Mouse (Mus musculus) fibroblast of lung, adult 2 months (primary cell): ENCODE data around the gene Gm9918.
A peak's percentile ranks its signal among the peaks of the same experiment; 100 is the strongest.

Source experiments
- DNase-seq: peaks from one replicate; pipeline ENCODE4 v3.0.0-alpha.2; 2011; ENCODE audit warnings: low read depth

Gene Gm9918

DNA sequence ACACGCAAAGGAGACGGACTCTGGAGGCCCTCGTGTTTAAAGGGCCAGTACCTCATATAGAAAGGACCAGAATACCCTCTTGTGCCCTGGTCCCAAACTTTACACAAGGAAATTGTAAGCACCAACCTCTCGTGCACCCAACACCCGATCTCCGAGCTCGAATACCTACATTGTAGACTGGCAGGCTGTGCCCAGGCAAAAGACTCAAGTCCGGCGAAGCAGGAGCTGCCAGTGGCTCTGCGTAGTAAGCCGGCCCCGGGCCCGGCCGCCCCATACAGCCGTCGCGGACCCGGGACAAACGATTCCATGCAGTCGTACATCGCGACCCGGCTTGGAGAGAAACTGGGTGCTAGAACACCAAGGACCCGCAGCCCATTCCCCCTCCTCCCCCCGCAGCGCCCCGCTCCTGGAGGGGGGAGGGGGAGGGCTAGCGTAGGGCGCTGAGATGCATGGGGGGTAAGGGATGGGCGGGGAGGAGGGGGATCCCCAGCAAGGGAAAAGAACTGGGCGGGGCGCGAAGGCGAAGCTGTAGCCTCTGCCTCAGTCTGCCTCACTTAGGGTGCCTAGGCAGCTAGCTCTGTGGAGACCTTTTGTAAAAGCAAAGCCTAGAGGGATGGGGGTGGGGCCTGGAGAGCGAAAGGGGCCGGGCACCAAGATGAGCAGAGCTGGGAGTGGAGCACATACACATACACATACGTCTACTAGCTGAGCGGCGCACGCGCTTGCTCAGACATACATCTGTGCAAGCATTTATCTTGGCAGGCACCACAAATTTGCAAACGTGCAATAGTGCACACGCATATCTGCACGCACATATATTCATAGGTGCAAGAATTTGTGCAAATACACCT, 24.2 kb upstream of the Gm9918 start:
- no peak for DNase-seq

DNA sequence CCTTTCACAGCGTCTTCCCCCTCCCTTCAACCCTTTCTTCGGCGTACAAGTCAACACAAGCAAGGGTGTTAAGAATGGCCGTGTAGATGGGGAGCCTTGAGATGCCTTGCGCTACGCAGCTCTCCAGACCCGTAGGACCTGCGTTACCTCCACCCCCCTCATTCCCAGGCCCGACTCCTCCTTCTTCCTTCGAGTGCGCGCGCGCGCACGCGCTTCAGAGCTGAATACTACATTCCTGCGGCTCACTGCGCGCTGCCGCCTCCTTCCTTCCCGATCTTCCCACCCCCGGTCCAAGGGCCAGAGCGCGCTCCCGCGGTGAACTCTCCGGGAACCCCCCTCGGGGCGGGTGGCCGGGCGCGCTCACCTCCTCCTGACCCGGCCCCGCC, 23.5 kb upstream of the Gm9918 start:
- DNase-seq = peak; percentile 87

DNA sequence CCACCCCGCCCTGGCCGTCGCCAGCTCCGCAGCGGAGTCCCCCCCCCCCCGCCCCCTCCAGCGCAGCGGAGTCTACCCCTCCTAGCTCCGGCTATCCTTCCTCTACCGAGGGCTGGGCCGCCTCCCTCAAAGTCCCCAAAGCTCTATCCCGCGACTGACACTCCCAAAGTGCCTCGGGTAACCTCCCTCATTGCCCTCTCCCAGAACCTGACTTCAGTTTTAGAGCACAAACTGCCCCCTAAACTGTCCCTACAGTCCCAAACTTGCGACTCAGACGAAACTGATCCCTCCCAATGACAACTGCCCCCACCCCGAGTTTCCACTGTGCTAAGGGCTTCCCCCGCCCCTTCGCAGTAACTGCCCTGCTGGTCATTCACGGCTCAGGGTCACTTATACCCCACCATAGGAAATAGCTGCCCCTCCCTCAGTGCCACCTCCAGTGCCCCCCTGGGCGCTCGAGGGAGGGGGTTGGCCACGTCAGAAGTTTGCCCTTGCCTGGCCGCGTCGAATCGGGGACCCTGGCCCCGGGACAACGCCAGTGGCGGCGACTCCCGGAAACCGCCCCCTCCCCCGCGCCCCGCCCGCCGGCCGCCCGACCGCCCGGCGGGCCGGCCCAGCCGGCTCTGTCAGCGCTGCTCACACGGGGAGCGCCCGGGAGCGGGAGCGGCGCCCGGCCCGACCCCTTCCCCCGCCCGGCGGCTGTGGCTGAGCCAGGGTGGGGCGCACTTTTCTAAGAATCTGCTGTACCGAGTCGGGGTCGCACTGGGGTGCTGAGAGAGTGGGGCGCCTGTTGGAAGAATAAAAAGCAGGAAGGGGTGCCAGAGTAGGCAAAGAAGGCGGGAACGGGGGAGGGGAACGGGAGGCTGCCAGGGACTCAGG, 22.9 kb upstream of the Gm9918 start:
- DNase-seq = no peak

DNA sequence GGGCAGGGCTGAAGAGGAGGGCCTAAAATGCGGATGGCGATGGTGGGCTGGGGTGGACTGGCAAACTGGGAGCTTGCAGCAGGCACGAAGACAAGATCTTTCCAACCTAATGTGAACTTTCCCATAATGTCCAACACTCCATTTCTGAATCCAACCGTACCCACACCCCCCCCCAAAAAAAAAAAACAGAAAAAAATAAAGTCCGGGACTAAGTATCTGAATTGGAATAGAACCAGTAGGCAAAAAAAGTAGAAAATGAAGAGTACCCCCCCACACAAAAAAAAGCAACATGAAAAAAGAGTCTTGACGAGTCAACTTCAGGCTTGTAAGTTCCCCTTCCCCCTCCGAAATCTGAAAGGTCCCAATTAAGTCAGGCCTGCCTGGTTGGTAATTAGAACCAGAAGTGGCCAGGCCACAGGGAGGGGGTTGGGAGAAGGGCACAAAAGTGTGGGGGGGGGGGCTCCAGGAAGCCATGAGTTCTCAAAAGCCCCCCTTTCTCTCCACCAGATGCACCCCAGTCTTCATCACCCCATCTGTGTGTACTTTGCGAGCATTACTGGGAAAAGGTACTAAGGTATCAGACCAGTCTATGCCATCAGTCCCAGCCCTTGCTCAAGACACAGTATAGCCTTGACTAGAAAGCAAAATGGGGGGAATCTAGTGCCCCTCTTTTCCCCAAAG, 22.1 kb upstream of the Gm9918 start:
- DNase-seq = no peak

DNA sequence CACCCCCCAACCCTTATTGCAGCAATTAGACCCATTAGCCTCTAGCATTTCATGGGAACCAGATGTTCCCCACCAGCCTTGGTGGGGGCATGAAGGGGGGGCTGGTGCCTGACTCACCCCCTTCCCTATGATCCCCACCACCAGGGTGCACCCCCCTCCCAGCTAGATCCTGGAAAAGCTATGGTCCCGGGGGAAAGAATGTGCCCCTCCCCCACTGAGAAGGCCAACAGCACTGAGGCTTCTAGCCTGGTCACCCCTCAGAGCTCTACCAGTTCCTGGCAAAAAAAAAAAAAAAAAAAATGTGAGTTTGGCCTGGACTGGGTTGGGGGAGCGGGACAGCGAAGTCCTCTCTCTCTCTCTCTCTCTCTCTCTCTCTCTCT, 21.6 kb upstream of the Gm9918 start:
- DNase-seq = no peak

DNA sequence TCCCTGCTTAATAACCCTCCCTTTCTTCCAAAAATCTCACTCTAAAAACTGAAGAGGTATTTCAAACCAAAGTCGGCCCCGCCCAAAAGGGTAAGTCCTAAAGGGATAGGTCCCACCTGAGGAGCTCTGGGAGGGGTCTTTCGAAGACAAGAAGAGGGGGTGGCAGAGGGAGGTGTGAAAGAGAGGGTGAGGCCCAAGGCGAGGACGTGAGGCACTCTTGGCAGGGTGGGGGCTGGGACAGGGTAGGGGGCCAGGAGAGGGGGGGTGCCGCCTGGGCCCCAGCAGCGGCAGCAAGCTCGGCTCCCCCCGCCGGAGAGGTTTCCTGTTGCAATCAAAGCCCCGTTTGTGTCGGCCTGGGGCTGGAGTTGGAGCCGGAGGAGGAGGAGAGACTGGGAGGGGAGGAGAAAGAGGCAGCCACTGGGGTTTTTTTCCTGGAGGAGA, 21.1 kb upstream of the Gm9918 start:
- DNase-seq = no peak

DNA sequence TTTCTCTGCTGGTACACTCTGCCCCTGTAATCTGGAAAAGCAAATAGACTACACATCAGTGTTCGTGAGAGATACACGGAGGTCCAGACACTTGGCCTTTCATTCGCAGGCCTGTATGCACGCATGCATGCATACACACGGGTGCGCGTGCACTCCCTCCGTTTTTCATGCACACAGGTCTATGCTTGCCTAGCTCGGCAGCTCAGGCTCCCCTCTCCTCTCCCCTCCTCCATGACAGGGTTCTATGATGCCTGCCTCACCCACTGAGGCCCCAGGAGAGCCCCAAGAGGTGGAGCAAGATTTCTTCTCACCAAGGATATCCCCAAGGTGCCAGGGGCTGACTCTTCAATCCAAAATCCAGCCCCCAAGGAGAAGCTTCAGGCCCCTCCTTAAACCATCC, 20.4 kb upstream of the Gm9918 start:
- DNase-seq = no peak

DNA sequence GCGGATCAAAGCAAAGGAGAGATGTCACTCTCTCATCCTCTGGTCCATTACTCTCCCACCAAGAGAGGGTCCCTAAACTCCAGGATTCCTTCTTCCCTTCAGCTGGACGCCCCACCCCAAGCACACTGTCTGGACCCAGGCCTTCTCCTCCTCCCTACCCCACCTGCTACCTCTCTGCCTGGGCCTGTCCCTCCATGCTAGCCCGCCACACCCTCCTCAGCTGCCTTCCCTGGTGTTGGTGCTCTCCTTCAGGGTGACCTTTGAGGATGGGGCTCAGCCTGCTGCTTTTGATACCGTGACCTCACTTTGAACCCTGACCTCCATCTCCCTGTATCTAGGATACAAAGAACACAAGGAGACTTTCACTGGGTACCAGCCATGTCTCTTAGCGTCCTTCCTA, 19.8 kb upstream of the Gm9918 start:
- DNase-seq = no peak

DNA sequence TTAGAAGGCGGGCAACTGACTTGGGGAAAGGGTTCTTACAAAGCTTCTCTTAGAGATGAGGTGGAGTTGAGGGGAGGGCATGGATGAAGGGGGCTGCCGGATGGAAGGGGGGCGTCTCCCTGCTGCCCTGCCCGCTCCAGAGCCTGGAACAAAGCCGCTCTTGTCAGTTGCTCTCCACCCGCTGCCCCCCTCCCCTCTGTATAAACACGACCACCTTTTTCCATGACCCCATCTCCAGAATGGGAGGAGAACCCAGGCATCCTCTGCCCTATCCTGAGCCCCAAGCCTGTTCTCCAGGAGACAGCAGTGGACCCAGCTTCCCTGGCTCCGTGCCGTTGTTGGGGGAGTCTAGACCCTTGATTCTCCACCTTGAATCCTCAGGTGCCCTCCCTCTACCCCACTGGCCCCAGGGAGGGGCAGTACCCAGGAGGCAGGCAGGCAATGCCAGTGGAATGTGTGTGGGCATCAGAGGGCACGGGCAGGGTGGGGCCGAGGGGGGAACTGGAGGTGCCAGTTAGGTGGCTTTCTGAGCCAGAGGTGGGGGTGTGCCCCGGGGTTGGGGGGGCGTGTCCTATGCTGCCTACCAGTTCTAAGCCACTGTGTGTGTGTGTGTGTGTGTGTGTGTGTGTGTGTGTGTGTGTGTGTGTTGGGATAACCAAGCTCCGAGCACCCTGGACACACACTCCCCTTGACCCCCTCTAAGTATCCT, 14.7 kb upstream of the Gm9918 start:
- no peak for DNase-seq

DNA sequence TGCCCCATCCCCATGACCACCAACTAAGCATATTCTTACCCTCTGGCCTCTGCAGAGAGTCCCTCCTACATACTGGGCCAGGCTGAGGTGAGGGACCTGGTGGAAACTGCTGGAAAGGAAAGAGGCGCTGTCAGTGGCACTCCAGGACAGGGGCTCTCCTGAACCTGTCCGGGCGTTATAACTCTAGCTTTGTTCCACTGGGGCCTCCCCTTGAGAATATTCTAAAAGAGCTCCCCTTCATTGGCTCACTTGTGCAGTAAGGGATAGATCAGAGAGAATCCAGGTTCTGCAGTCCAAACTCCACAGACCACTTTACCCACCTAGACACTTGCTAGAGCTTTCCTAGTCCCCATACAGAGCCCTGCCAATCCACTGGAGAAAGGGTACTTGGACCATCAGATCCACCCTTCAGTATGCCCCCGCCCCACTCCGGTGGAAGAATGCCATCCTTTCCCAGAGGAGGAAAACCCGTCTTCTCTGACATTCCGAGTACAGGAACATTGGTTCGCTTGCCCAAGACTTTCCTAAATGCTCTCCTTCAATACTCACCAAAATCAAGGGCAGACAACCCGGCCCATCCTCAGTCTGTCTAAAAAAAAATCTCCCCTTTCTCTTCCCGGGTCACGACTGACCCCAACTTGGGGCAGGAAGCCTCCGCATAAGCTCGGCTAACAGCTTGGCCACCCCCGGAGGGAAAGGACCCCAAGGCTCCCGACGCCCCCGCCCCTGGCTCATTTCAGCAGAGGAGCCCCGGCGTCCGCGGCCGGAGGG, 13.7 kb upstream of the Gm9918 start:
- DNase-seq = no peak

DNA sequence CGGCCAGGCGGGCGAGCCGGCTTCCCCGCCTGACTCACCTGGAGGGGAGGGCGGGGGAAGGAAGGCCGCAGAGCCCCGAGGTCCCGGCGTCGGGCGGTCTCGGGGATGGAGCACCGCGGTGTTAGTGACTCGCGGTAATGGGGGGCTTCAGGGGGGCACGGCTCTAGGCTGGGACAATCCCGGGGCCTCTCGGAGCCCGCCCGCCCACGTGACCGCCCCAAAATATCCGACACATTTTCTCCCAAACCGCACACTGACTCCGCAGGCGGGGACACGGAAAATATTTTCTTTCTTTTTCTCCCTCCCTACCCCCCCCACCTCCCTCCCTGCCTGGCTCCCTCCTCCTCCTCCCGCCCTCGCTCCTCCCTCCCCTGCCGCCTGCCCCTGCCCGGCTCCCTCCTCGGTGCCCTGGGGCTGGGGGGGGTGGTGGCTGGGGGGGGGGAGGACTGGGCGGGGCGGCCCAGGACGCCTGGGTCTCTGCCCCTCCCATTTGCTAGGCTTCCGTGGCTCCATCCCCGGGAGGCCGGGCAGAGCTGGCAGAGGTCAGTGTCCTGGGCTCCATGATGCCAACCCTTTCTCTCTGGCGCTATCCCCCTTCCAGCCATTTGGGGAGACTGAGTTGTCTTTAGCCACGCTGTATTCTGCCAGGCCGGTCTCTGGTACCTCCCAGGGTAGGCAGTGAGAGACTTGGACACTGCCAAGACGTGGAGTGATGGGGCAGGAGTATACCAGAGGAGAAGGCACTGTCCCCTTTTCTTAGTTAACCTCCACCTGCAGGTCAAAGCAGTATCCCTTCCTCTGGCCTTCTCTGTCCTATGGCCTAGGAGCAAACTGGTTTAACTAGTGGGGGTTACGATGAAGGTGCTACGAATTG, 12.9 kb upstream of the Gm9918 start, which contains the start of gene Rarg:
Rarg (minus strand) TSS at position 316 of the 874 bp plus-strand sequence.
- DNase-seq = no peak

DNA sequence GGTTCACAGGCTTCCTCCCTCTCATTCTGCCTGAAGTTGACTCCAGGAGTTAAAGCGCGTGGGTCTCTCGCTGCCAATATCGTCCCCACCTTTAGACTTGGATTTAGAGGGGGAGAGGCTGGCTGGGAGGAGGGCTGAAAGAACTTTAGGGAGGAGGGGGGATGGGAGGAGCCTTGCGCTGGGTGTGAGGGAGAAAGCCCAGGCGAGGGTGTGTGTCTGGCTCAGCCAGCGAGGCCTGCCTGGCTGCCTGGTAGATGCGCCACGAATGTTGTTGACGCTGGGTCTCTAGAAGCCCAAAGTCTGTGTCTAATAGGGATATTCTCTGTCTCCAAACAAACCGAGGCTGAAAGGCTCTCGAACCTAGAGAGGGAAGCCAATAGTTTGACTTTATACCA, 12.3 kb upstream of the Gm9918 start:
- no peak for DNase-seq

DNA sequence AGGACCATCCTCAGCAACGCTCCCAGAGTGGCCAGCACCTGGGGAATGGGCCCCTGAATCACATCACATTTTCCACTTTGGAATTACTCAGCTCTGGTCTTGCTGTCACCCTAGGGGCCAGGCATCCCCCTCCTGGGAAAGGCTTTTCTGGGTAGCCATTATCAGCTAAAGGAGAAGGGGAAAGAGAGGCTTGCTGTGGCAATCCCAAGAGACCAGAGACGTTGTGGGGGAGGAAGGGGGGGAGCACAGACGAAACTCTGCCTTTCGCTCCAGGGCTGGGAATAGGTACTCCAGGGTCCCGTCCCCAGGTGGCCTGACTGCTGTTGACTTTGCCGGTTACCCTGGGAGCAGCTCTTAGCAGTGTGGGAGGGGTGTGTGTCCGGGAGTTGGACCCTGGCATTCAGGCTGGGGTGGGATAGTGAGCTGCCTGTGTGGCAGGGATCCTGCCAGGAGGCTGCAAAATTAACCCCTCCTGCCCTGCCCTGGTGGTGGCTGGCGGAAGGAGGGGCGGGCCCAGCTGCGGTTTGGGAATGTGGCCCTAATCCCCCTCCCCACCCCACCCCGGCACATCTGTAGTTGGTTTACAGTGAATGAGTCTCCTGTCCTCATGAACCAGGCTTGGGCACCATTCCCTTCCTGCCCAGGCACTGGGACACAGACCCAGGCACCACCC, 11.6 kb upstream of the Gm9918 start:
- DNase-seq = no peak

DNA sequence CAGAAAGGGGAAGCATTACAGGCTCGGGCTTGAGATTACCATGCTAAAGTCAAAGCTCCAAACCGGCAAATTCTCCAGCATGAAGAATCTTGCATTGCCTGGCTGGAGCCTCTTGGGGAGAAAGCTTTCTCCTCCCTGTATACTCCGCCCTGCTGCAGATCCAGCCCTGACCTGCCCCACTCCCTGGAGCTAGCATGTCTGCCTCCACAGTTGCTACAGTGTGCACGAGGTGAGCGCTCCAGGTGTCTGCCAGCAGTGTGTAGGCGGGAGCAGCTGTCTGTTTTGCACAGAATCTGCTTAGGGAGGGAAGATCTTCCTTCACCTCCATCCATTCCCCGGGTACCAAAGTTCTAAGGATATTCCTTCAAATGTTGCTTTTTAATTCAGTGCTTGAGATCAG, 7.8 kb upstream of the Gm9918 start:
- DNase-seq = no peak

DNA sequence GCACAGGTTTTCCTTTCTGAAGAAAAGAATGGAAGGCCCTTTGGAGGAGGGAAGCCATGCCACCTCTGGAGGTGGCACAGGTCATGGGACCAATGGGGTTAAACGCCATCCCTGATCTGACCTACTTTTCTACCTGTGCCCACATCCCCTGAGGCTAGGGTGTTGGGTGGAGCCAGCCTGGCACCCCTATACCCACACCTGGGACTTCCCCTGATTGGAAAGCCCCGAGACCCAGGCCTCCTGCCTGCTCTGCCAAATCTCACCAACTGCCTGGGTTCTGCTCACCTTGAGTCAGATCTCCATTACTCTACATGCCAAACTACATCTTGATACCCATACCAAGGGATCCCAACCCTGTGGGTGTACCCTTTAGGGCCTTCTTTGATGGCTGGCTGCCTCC, 7.3 kb upstream of the Gm9918 start:
- DNase-seq = no peak

DNA sequence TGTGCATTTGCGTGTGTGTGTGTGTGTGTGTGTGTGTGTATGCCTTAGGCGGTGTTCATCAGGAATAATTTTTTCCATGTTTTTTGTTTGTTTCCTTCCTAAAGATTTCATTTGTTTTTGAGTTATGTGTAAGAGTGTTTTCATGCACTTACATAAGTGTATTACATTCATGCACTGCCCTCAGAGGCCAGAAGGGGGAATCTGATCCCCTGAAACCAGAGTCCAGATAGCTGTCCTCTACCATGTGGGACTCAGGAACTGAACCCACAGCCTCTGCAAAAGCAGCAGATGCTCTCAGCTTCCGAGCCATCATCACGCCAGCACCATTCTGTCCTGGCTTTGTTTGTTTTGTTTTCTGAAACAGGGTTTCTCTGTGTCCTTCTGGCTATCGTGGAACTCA, 4.8 kb upstream of the Gm9918 start:
- DNase-seq = no peak

DNA sequence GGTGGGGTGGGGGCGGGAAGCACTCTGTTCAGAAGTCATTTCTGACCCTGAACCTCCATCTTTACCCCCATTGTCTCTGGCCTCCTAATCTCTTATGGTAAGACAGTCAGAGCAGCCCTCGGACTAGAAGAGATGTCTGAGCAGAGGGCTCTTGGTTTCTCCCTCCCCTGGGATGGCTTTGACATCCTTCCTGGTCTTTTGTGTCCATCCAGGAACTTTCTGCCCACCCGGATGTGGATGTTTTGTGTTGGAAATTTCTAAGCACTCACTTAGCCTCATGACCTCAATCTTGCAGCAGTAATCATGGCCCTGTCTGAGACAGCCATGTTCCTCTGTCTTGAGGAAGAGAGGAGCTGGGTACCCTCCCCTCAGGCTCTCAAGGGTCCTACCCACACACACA, 1.1 kb downstream of the Gm9918 start:
- DNase-seq = no peak

DNA sequence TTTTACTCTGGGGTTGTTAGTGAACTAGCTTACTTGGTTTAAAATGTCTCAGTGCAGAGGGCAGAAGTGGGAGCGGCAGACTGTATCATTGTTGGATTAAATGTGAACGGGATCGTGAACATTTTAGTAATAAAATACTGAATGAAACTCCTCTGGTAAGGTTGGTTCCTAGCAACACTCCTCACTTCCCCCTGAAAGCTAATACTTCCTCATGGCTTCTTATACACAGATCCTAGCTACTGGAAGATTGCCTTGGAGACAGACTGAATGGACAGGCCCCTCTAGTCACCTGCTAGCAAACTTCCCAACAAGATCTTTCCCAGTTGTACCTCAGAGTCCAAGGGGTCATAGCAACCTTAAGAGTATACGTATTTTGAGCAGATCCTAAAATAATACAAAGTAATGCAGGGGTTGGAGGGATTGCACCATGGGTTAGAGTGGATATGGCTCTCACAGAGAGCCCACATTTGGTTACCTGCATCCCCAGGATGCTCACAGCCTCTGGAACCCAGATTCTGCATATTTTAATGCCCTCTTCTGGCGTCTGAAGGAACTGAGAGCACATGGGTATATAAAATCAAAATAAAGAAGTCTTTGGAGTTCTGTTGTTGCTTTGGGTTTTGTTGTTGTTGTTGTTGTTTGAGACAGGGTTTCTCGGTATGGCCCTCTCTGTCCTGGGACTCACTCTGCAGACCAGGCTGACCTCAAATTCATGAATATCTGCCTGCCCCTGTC, 3.8 kb downstream of the Gm9918 start:
- no peak for DNase-seq

DNA sequence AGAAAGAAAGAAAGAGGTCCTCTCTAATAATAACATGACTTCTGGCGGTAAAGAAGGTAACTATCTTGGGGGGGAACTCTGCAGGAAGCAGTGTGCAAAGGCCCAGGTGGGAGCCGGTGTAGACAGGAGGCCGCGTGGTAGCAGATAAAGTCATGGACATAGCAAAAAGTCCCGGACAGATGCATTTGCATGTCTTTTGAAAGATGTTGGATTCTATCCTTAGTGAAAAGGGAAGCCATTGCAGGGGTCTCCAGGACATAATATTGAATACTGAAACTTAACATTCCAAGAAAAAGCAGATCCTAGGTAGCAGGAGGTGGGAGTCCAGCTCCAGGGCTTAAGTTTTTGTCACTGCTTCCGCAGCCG, 8.3 kb downstream of the Gm9918 start:
- DNase-seq = no peak
